Mouse (Mus musculus): Measurements from ENCODE around the gene Gabbr2.

DNA sequence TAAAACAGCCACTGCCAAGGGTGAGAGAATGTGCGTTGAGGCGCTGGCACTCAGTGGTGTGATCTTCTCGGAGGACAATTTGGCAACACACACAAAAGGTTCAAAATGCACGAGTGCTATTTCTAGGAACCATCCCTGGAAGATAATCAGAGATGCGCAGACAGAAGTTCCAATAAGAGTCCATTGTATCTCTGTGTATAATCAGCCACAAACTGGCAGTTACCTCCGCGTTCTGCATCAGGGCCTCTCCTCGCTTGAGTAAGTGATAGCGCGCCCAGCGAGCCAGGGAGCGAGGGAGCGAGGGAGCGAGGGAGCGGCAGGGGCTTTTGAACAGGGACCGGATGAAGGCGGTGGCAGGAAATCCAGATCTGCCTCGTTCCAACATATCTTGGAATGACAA is 155.6 kb downstream of the Gabbr2 start:
- TF ChIP-seq CTCF (IDR thresholded peaks at IDR 0.05; ENCODE audit: low read depth, low read length) (no peak), POLR2A (IDR thresholded peaks at IDR 0.05; ENCODE audit: insufficient read depth, low read length) (no peak)

Measured in ES-Bruce4 (cell line).